Mouse (Mus musculus) liver, postnatal 0 days (tissue): ENCODE results near the gene Hlf. TPM values are rescaled to one million over a fixed set of nuclear protein-coding genes. Genes with fewer than 3 reads are reported as not detected.
A peak's percentile ranks its signal among the peaks of the same experiment; 100 is the strongest.

Source experiments
- ATAC-seq: fragments of 200-750 bp; cut with Nextera tagmentation; 2 replicates; pipeline ENCODE4 v1.8.0; 2017; ENCODE audit warnings: mild to moderate bottlenecking, moderate library complexity
- DNase-seq: peaks from one replicate; pipeline ENCODE4 v3.0.0-alpha.2; 2016
- H3K27ac ChIP-seq: fragments of 300-500 bp; sonication (generic); 2 replicates; pipeline ENCODE4 v1.5.1; 2014; ENCODE audit warnings: antibody characterized with exemption, moderate library complexity, mild to moderate bottlenecking, low read depth
- H3K27me3 ChIP-seq: fragments of 300-500 bp; sonication (generic); 2 replicates; pipeline ENCODE4 v1.6.1; 2014; ENCODE audit warnings: low read length, control low read depth, mixed read lengths; ENCODE audit not compliant: insufficient read depth
- H3K36me3 ChIP-seq: fragments of 300-500 bp; sonication (generic); replicated peaks from 2 replicates; pipeline ENCODE4 v1.6.1; 2014; ENCODE audit warnings: mild to moderate bottlenecking, control low read depth, low read length, moderate library complexity, mixed read lengths; ENCODE audit not compliant: insufficient read depth
- H3K4me1 ChIP-seq: fragments of 300-500 bp; sonication (generic); 2 replicates; pipeline ENCODE4 v1.6.1; 2014; ENCODE audit warnings: antibody characterized with exemption, mild to moderate bottlenecking, control low read depth; ENCODE audit not compliant: insufficient read depth
- H3K4me2 ChIP-seq: fragments of 300-500 bp; sonication (generic); 2 replicates; pipeline ENCODE4 v1.6.1; 2014; ENCODE audit warnings: low read depth, mild to moderate bottlenecking, low read length, moderate library complexity, mixed read lengths
- H3K4me3 ChIP-seq: fragments of 300-500 bp; sonication (generic); 2 replicates; pipeline ENCODE4 v1.5.1; 2014; ENCODE audit warnings: low read depth, low read length
- H3K9ac ChIP-seq: fragments of 300-500 bp; sonication (generic); replicated peaks from 2 replicates; pipeline ENCODE4 v1.6.1; 2014; ENCODE audit warnings: mild to moderate bottlenecking, moderate library complexity
- H3K9me3 ChIP-seq: fragments of 300-500 bp; sonication (generic); 2 replicates; pipeline ENCODE4 v1.6.1; 2016; ENCODE audit warnings: mild to moderate bottlenecking, control low read depth, low read length, mixed read lengths
- CTCF ChIP-seq: sonication (generic); IDR thresholded peaks from 2 replicates; pipeline ENCODE4 v1.5.1; 2016; ENCODE audit warnings: antibody characterized with exemption, low read depth
- EP300 ChIP-seq: IDR thresholded peaks from 2 replicates; pipeline ENCODE4 v1.6.1; 2016; ENCODE audit warnings: antibody characterized with exemption, low read depth, mild to moderate bottlenecking
- WGBS: fragments of 180-500 bp; shearing (Covaris S2); extraction: QIAGEN DNeasy Blood & Tissue Kit; methylation state at CpG from one replicate; pipeline ENCODE4 v1.1.7; 2014; ENCODE audit not compliant: insufficient replicate concordance; 5-methylcytosine and 5-hydroxymethylcytosine counted together
- polyA plus RNA-seq: library from polyadenylated mRNA; unstranded; fragments of >200 nt; fragmentation: Nextera tagmentation; extraction: Ambion mirVana; gene quantifications from 2 replicates; pipeline ENCODE4 v1.2.1, GENCODE M21; 2015

Gene Hlf
- polyA plus RNA-seq, 1 experiment from 2014 or later, result 9.6 TPM

DNA sequence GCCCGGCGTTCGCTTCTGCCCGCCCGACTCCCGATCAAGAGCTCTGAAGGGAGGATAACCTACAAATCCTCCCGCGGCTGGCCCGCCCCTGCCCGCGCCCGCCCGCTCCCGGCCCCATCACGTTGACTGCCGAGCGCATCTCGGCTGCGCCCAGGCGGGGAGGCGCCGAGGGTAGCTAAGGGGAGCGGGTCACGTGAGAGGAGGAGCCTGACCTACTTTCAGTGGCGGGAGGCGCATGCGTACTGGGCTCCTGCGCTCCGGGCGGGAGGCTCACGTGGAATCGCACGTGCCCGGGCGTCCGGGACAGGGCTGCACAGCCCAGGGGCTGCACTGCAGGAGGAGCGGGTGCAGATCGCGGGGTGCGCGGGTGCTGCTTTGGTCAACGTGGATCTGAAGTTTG is 27.2 kb upstream of the Hlf start:
- no peak overlapping the region for H3K27ac ChIP-seq
- 3% methylated on average over 40 of the region's 42 CpGs for whole genome bisulfite sequencing
- H3K27me3 ChIP-seq, result peaks cover 8% of the 10 kb centered on the region
- DNase-seq (peak; percentile 91), ATAC-seq (peak; percentile 100)
- H3K4me2 ChIP-seq, result peak overlapping the region; percentile 61
- TF ChIP-seq EP300, result no peak
- no peak for TF ChIP-seq CTCF
- peaks cover 3% of the 10 kb centered on the region; the same call in 1 of the 2 replicates for H3K4me1 ChIP-seq
- peak overlapping the region; percentile 32 for H3K4me3 ChIP-seq
- no peaks in the 10 kb centered on the region for H3K9me3 ChIP-seq
- no peak overlapping the region for H3K9ac ChIP-seq
- H3K36me3 ChIP-seq, result no peaks in the 10 kb centered on the region

DNA sequence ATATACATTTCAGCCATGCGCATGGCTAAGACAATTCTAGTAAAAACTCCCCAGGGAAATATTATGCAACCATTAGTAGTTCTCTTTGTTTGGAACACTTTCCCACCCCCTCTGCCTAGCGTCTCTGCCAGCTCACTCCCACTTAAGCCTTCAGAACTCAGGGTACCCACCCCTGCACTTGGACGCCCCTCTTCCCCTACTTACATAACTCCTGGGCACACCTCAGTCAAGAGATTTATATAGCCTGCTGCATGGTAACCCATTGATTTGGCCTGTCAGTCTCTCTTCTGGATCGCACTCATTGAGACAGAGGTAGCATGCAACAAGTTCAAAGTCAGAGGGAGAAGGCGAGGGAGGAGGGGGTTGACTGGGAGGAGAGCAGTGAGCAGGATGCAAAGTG is 26.3 kb upstream of the Hlf start:
- Histone ChIP-seq H3K36me3 (no peaks in the 10 kb centered on the region), H3K27me3 (peaks cover 8% of the 10 kb centered on the region), H3K4me1 (peaks cover 3% of the 10 kb centered on the region; the same call in 1 of the 2 replicates), H3K9me3 (no peaks in the 10 kb centered on the region), H3K27ac (no peak overlapping the region), H3K4me2 (0 out of 2 replicates have a peak overlapping the region, but pooled peaks have one; percentile 61), H3K9ac (no peak overlapping the region), H3K4me3 (no peak overlapping the region)
- TF ChIP-seq EP300, result no peak
- no peak for ATAC-seq
- 68% methylated on average over 5 of the region's 5 CpGs for WGBS
- no peak for DNase-seq

DNA sequence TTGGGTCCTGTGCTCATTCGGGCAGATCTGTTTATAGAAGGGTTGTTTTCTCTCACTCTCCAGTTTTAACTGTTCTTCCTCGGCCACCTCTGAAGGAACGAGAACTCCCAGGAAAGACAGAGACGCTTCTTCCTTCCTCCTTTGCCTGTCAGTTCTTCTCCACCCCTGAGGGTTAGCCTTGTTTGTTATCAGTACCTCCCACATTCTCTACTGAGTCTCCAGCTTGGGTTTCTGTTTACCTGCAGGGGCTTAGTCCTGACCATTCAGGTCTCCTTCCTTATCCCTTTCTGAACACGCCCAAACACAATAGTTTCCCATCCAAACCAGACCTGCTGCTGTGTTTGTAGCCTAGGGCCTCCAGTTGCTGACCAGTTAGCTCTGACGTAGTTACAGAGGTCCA is 8.2 kb upstream of the Hlf start:
- no peaks in the 10 kb centered on the region for H3K9me3 ChIP-seq
- H3K4me2 ChIP-seq, result no peak overlapping the region
- no peak overlapping the region for H3K9ac ChIP-seq
- no peak for ATAC-seq
- TF ChIP-seq EP300, result no peak
- no peak for TF ChIP-seq CTCF
- H3K36me3 ChIP-seq, result no peaks in the 10 kb centered on the region
- H3K4me1 ChIP-seq, result no peaks in the 10 kb centered on the region
- H3K27ac ChIP-seq, result no peak overlapping the region
- DNase-seq, result no peak
- no peaks in the 10 kb centered on the region for H3K27me3 ChIP-seq
- no peak overlapping the region for H3K4me3 ChIP-seq
- WGBS, result 22% methylated on average over 6 of the region's 6 CpGs

DNA sequence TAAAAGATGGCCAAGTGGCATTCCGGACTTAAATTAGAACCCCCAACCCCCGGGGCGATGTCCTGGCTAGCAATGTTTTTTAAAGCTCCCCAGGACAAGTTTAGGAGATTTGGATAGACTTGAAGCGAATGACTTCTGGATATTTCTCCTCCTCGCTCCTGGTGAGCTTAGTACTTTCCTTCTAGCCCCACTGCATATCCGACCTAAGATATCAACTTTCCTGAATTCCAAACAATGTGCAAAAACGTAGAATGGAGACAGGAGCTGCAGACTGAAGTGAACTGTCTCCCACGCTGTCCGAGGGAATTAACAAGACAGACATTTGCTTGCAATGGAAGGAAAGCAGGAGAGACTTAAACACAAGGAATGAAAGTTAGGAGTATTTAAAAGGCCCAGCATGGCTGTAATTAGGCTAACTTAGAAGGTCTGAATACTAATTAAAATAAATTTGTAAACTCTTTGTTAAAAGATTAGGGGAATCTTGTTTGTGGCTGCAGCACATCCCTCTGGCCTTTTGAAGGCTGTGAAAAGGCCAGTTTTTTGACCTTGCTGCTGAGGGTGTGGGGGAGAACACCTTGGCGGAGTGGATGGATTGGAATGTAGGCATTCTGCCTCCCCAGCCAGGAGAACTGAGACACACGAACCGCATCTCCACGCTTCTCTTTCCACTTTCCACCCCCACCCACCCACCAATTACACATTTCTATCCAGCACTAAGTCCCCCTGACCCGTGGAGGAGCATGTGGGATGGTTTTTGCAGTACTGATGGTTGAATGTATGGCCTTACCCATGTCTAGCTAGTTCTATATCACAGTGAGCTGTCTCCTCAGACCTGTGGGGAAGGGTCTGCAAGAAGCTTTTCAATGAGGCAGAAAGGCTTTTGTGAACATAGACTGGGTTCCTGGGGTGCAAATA is 833 bp upstream of the Hlf start:
- TF ChIP-seq CTCF (no peak), EP300 (no peak)
- peaks cover 16% of the 10 kb centered on the region for H3K27me3 ChIP-seq
- DNase-seq, result no peak

DNA sequence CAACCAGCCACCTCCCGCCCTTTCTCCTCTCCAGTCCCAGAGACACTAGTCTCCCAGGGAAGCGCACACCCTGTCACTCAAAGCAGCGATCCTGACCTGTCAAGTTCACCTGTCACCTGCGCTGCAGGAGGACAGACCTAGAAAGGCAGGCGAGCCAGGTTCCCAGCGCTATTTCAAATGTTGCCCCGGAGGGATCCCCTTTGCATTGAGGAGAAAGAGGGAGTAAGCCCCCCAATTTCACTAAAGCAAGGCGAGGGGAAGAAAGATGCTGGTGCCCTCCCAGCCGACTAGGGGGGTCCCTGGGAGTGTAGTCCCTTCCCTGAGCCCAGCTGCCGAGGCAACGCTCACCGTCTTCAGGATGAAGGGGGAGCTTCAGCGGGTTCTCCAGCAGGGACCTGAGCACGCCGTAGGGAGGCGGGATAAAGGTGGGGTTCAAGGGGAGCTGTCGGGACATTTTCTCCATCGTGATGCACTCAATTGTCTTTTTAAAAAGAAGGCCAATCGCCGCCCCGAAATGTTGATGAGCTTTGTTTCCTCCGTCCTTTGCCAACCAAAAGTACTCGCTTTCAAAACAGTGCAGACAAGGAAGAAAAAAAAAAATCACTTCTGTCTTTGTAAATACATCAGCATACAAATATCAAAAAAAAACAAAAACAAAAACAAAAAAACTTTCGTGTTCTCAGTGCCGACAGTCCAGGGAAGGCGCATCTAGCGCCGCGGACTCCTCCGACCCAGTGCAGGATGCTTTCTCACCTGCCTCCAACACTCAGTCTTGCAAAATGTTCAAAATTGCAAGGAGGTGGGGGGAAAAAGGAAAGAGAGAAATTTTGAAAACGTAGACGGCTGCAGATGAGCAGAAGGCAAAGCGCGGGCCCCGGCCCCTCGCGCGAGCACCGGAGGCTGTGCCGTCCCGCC is 536 bp downstream of the Hlf start:
- ATAC-seq (peak; percentile 49), DNase-seq (peak; percentile 24)
- Histone ChIP-seq H3K4me1 (peaks cover 18% of the 10 kb centered on the region), H3K27ac (0 out of 2 replicates have a peak overlapping the region, but pooled peaks have one; percentile 4), H3K27me3 (peaks cover 16% of the 10 kb centered on the region), H3K9ac (peak overlapping the region; percentile 36; the same call in 1 of the 2 replicates), H3K36me3 (no peaks in the 10 kb centered on the region), H3K4me2 (peak overlapping the region; percentile 79), H3K4me3 (peak overlapping the region; percentile 60), H3K9me3 (no peaks in the 10 kb centered on the region)
- under 1% methylated on average over 35 of the region's 41 CpGs for WGBS
- TF ChIP-seq EP300 (no peak), CTCF (no peak)

More for the DNA sequence above, 833 bp upstream of the Hlf start:
- no peaks in the 10 kb centered on the region for H3K9me3 ChIP-seq
- peaks cover 18% of the 10 kb centered on the region for H3K4me1 ChIP-seq
- no peak overlapping the region for H3K9ac ChIP-seq
- no peak for ATAC-seq
- H3K27ac ChIP-seq, result no peak overlapping the region
- WGBS, result 38% methylated on average over 14 of the region's 14 CpGs
- H3K36me3 ChIP-seq, result no peaks in the 10 kb centered on the region
- peak overlapping the region; percentile 79 for H3K4me2 ChIP-seq
- peak overlapping the region; percentile 60 for H3K4me3 ChIP-seq
